21 mouse cellular contexts compared by ENCODE assay signal in genomic region chr9:57325962-57326361, GRCm38 (mm10).
"Had no signal": no experiment of that assay in that cellular context is flagged by ENCODE, and none has a peak within 500 bp of the region (broad histone marks: within the 10 kb centered on the region; RNA-seq: fewer than 3 reads in every experiment).

No protein-coding gene starts in this region.

- H3K4me1 ChIP-seq: liver, embryonic 13.5 days; liver, embryonic 15.5 days; lung, embryonic 15.5 days; midbrain, embryonic 10.5 days; midbrain, embryonic 12.5 days; neural tube, embryonic 13.5 days; neural tube, embryonic 15.5 days; stomach, embryonic 15.5 days had no signal

- H3K9ac ChIP-seq: liver, embryonic 13.5 days; liver, embryonic 15.5 days; liver, postnatal 0 days; lung, embryonic 15.5 days; midbrain, embryonic 12.5 days; neural tube, embryonic 13.5 days; neural tube, embryonic 15.5 days; stomach, embryonic 15.5 days had no signal

- H3K27ac ChIP-seq: liver, embryonic 13.5 days; liver, embryonic 15.5 days; lung, embryonic 15.5 days; midbrain, embryonic 10.5 days; midbrain, embryonic 12.5 days; neural tube, embryonic 13.5 days; neural tube, embryonic 15.5 days; stomach, embryonic 15.5 days; stomach, postnatal 0 days had no signal

- H3K4me3 ChIP-seq: liver, embryonic 13.5 days; liver, embryonic 15.5 days; lung, embryonic 15.5 days; midbrain, embryonic 10.5 days; midbrain, embryonic 12.5 days; myocyte; neural tube, embryonic 13.5 days; neural tube, embryonic 15.5 days; stomach, embryonic 15.5 days had no signal

- H3K27me3 ChIP-seq: liver, embryonic 13.5 days; liver, embryonic 15.5 days; lung, embryonic 15.5 days; midbrain, embryonic 12.5 days; neural tube, embryonic 13.5 days; neural tube, embryonic 15.5 days; stomach, embryonic 15.5 days had no signal

- H3K9me3 ChIP-seq: liver, embryonic 13.5 days; liver, embryonic 15.5 days; lung, embryonic 15.5 days; midbrain, embryonic 10.5 days; midbrain, embryonic 12.5 days; neural tube, embryonic 13.5 days; neural tube, embryonic 15.5 days; stomach, embryonic 15.5 days had no signal

- H3K4me2 ChIP-seq: liver, embryonic 11.5 days; liver, embryonic 13.5 days; liver, embryonic 15.5 days; lung, embryonic 15.5 days; midbrain, embryonic 12.5 days; neural tube, embryonic 13.5 days; neural tube, embryonic 15.5 days; stomach, embryonic 15.5 days had no signal

- ATAC-seq: liver, postnatal 0 days; lung, postnatal 0 days; midbrain, embryonic 16.5 days had no signal

- DNase-seq: liver, embryonic 13.5 days; liver, postnatal 0 days; lung, adult 2 months; lung, postnatal 14 days; lung, postnatal 4 days; right cerebral cortex, postnatal 14 days; thymus, adult 2 months; thymus, postnatal 25 days; thymus, postnatal 4 days had no signal

- H3K36me3 ChIP-seq: liver, embryonic 13.5 days; liver, embryonic 15.5 days; lung, embryonic 15.5 days; midbrain, embryonic 10.5 days; midbrain, embryonic 12.5 days; neural tube, embryonic 13.5 days; neural tube, embryonic 15.5 days; stomach, embryonic 15.5 days had no signal
